Mouse (Mus musculus) gastrocnemius, adult 2 months (tissue): ENCODE data around the gene Bcl9l. TPM values are rescaled to one million over a fixed set of nuclear protein-coding genes. Genes with fewer than 3 reads are reported as not detected.

Source experiments
- DNase-seq: peaks from one replicate; pipeline ENCODE4 v3.0.0; 2022
- H3K27ac ChIP-seq: fragments of 200-600 bp; 2 replicates; pipeline ENCODE4 v1.8.1; 2022; ENCODE audit warnings: mild to moderate bottlenecking
- H3K4me3 ChIP-seq: fragments of 200-600 bp; 2 replicates; pipeline ENCODE4 v1.8.1; 2022; ENCODE audit warnings: mild to moderate bottlenecking, moderate library complexity
- CTCF ChIP-seq: fragments of 200-600 bp; IDR thresholded peaks from 2 replicates; pipeline ENCODE4 v1.8.1; 2022; ENCODE audit warnings: antibody characterized with exemption, mild to moderate bottlenecking, moderate library complexity
- intact Hi-C: fragments of 180-260 bp; cut with DNase I; formaldehyde crosslinking; loops from one replicate; pipeline ENCODE4 v1.15.1; 2025
- total RNA-seq, 2 experiments: library from RNA; stranded (reverse); gene quantifications; 2 replicates each; pipeline ENCODE4 v1.2.3; 2021

Bcl9l gene
- total RNA-seq, 2 experiments from 2014 or later = 38.3 to 43.6 TPM

DNA sequence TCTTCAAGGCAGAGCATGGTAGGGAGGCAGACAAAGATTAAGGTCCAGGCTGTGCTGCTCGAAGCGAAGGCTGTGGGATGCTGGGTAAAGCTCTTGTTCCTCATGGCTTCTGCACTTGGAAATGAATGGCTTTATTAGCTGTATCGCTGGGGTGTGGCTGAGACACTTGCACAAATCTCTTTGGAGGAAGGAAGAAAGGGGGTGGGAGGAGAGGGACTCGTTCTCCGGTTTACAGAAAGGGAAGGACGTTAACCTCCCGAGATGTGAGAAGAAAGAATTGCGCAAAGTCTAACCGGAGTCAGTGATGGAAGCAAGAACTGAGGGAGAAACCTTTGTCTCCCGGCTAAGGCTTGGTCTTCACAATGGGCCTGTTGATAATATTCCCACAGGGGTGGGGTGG is 68.5 kb downstream of the Bcl9l start:
- Histone ChIP-seq H3K4me3 (no peak overlapping the region), H3K27ac (no peak overlapping the region)
- intact Hi-C loops = no loop called here
- no peak for TF ChIP-seq CTCF
- DNase-seq = no peak

DNA sequence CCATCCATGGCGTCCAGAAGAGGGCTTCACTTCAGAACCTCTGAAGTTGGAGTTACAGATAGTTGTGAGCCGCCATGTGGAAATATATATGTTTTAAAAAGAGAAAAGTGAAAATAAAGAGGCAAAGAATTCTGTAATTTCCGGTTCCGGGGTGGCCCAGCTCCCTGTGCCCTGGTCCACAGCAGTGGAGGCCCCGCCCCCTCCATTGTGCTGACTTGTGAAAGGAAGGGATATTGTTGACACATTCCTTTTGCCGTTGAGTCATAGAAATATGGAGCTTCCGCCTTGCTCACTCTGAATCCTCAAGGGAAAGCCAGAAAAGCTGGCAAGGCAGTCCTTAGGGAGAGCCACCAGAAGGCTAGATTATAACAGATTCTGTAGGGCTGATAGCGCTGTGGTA is 69.5 kb downstream of the Bcl9l start:
- TF ChIP-seq CTCF = no peak
- Histone ChIP-seq H3K4me3 (no peak overlapping the region), H3K27ac (no peak overlapping the region)
- DNase-seq = peak; percentile 53
- intact Hi-C loops = no loop called here

Other genes with a start within 250 kb of the Bcl9l start
- 10 to 100 TPM in 1 of 2 experiments, 1 to 10 TPM in 1; 7.5 to 13.4 TPM for gene Cbl, start 248.8 kb upstream of the Bcl9l start, total RNA-seq
- not detected for gene Ccdc153, start 242.1 kb upstream of the Bcl9l start, total RNA-seq
- gene Pdzd3, start 231.4 kb upstream of the Bcl9l start, total RNA-seq = 1 to 10 TPM in 1 of 2 experiments, under 1 TPM in 1; 0.97 to 1.6 TPM
- gene Nlrx1, start 214.2 kb upstream of the Bcl9l start, total RNA-seq = 10 to 100 TPM; 19.2 to 20.8 TPM
- under 1 TPM; 0.28 to 0.97 TPM for gene Abcg4, start 194.2 kb upstream of the Bcl9l start, total RNA-seq
- gene Hinfp, start 177.2 kb upstream of the Bcl9l start, total RNA-seq = 1 to 10 TPM; 6.3 to 6.8 TPM
- gene C2cd2l, start 162.5 kb upstream of the Bcl9l start, total RNA-seq = 10 to 100 TPM; 14.9 to 17.8 TPM
- gene Dpagt1, start 156.8 kb upstream of the Bcl9l start, total RNA-seq = 10 to 100 TPM; 12.3 to 14.1 TPM
- 1 to 10 TPM; 8.4 to 8.7 TPM for gene H2afx, start 148.1 kb upstream of the Bcl9l start, total RNA-seq
- 10 to 100 TPM; 21.9 to 29.1 TPM for gene Hmbs, start 138.6 kb upstream of the Bcl9l start, total RNA-seq
- gene Vps11, start 121.2 kb upstream of the Bcl9l start, total RNA-seq = 10 to 100 TPM; 16.6 to 19.5 TPM
- gene Hyou1, start 103.3 kb upstream of the Bcl9l start, total RNA-seq = 10 to 100 TPM; 24.2 to 33.6 TPM
- 100 to 1,000 TPM in 1 of 2 experiments, 10 to 100 TPM in 1; 90.6 to 129 TPM for gene Slc37a4, start 86.0 kb upstream of the Bcl9l start, total RNA-seq
- gene Rps25, start 75.7 kb upstream of the Bcl9l start, total RNA-seq = 100 to 1,000 TPM; 740 to 827 TPM
- 10 to 100 TPM; 15.4 to 21.5 TPM for gene Trappc4, start 75.2 kb upstream of the Bcl9l start, total RNA-seq
- gene Ccdc84, start 64.3 kb upstream of the Bcl9l start, total RNA-seq = 1 to 10 TPM; 5.0 to 5.7 TPM
- gene Foxr1, start 41.7 kb upstream of the Bcl9l start, total RNA-seq = not detected
- under 1 TPM; 0.22 to 0.23 TPM for gene Upk2, start 27.8 kb upstream of the Bcl9l start, total RNA-seq
- gene Cxcr5, start 79.1 kb downstream of the Bcl9l start, total RNA-seq = not detected
- 10 to 100 TPM; 68.8 to 74.4 TPM for gene Ddx6, start 122.1 kb downstream of the Bcl9l start, total RNA-seq
- not detected for gene Treh, start 190.4 kb downstream of the Bcl9l start, total RNA-seq